Mouse (Mus musculus) olfactory bulb, adult 2 months (tissue): ENCODE measurements around the gene Col8a2.

ENCODE experiments used
- CTCF ChIP-seq: fragments of 200-500 bp; IDR thresholded peaks from 2 replicates; pipeline ENCODE4 v1.5.1; 2012; ENCODE audit warnings: low read depth, mild to moderate bottlenecking, low read length, moderate library complexity; ENCODE audit not compliant: insufficient read depth
- POLR2A ChIP-seq: fragments of 200-500 bp; IDR thresholded peaks from 2 replicates; pipeline ENCODE4 v1.6.1; 2012; ENCODE audit warnings: mild to moderate bottlenecking, low read depth, low read length, moderate library complexity; ENCODE audit not compliant: insufficient read depth

DNA sequence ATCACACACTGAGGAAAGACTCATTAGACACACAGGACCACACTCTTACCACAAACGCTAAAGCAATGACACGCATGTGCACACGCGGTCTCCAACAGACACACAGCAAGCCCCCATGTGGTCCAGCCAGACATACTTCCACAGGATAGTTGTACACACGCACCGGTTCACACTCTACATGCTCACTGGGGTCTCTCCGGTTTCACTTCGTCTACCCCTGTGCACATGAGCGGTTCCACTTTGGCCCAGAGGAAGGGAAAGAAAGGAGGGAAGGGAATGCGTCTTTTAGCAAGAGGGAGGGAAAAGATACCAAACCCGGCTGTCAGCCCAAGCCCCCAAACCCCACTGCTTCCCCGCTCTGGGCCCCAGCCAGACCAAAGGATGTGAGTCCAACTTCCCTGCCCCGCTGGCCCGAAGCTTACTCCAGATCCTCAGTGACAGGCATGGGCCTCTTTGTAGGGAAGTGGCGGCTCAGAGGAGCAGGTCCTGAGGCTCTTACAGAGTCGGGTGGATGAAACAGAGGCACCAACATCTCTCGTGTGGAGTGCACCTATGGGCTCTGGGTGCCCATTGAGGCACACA lies 1.6 kb downstream of the Col8a2 start:
- no peak for TF ChIP-seq POLR2A
- no peak for TF ChIP-seq CTCF
